Mouse (Mus musculus) right cerebral cortex, postnatal 4 days (tissue): Measurements from ENCODE around the gene Olfr401.
"Not testable (repeated sequence)": the region's sequence is repeated elsewhere in the genome, so short reads cannot be mapped to it uniquely, and the experiment has no call there.

ENCODE experiments used
- DNase-seq: peaks from one replicate; pipeline ENCODE4 v3.0.0-alpha.2; 2022

Gene Olfr401

GRCm38 (mm10) chr11:74113412-74113811 lies at the start of gene Olfr401:
Gene Olfr401 (plus strand): TSS chr11:74113712.
- DNase-seq, result no peak

- no peak for DNase-seq
Observed at GRCm38 (mm10) chr11:74069655-74070054, 43.9 kb upstream of the Olfr401 start, which contains the start of gene Zfp616. Gene Zfp616 (plus strand): TSS chr11:74069955.

DNA sequence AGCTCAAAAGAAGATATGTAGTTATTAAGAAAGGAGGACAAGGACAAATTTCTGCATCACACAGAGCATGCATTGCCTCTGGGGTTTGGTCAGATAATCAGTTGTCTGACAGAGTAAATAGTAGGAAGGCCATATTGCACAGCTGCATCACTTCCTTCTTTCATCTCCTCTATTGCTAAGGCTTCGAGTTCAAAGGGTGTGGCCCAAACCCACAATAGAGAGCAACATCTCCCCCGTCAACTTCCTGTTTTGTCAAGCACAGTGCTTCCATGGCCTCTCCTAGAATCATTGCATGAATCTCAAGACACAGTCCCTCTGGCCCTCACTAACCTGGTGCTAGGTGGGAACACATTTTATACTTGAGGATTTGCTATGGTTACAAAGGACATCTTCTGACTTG lies 12.8 kb upstream of the Olfr401 start:
- no peak for DNase-seq

GRCm38 (mm10) chr11:74101507-74101906 lies 12.0 kb upstream of the Olfr401 start:
- no peak for DNase-seq

DNA sequence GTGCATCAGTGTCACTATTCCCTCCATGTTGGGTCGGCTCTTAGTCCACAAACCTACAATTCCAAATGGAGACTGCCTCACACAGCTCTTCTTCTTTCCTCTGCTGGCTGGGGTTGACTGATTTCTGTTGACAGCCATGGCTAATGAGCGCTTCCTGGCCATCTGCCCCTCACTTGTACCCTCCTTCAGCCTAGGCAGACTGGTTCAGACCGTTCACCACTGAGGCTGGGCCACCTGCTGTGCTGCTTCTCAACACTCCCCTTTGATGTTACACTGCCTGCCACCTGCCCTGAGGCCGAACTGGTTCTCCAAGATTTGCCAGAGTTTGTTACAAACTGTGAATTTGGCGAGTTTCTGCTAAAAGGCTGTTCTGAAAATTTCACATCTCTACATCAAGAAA lies 8.4 kb upstream of the Olfr401 start:
- DNase-seq, result no peak

GRCm38 (mm10) chr11:74140001-74140400 lies 26.5 kb downstream of the Olfr401 start:
- not testable (repeated sequence) for DNase-seq

- no peak for DNase-seq
Observed at GRCm38 (mm10) chr11:74145866-74146265, 32.4 kb downstream of the Olfr401 start.

DNA sequence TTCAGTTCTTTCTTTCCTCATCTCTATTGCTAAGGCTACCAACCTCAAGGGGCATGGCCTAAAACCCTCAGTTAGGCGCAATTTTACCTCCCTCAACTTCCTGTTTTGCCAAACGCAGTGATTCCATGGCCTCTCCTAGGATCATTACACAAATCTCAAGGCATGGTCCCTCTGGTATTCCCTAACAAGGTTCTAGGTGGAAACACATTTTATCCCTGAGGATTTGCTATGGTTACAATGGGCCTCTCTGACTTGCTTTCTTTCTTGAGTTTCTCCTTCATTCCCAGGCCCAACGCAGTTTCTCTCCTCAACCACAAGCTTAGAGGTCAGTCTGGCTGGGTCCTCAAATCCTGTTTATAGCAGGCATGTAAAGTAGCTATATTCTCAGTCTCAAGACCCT lies 39.7 kb downstream of the Olfr401 start, which contains the start of gene Olfr402:
Olfr402 (plus strand) TSS at position 301 of the 400 bp plus-strand sequence.
- DNase-seq, result no peak

- DNase-seq, result no peak
Observed at GRCm38 (mm10) chr11:74168771-74169170, 55.3 kb downstream of the Olfr401 start.
